Mouse (Mus musculus) heart, adult 2 months (tissue): ENCODE measurements around the gene Tnik. TPM values are rescaled to one million over a fixed set of nuclear protein-coding genes. Genes with fewer than 3 reads are reported as not detected.

Experiments
- DNase-seq, 2 experiments: peaks; one replicate each; pipeline ENCODE4 v3.0.0; 2021
- H3K27ac ChIP-seq: fragments of 200-600 bp; 2 replicates; pipeline ENCODE4 v1.8.1; 2022
- H3K27me3 ChIP-seq: fragments of 200-500 bp; 2 replicates; pipeline ENCODE4 v1.6.1; 2012; ENCODE audit warnings: mild to moderate bottlenecking, low read length, inconsistent platforms, mixed read lengths; ENCODE audit not compliant: control insufficient read depth, insufficient read depth
- H3K36me3 ChIP-seq: fragments of 200-500 bp; 2 replicates; pipeline ENCODE4 v1.6.1; 2012; ENCODE audit warnings: low read length, inconsistent platforms; ENCODE audit not compliant: control insufficient read depth, insufficient read depth
- H3K4me1 ChIP-seq: fragments of 200-500 bp; 2 replicates; pipeline ENCODE4 v1.6.1; 2011; ENCODE audit warnings: low read length; ENCODE audit not compliant: control insufficient read depth, insufficient read depth
- H3K4me3 ChIP-seq: fragments of 200-600 bp; 2 replicates; pipeline ENCODE4 v1.8.1; 2022
- H3K79me2 ChIP-seq: fragments of 200-500 bp; replicated peaks from 2 replicates; pipeline ENCODE4 v1.6.1; 2012; ENCODE audit warnings: mild to moderate bottlenecking, inconsistent platforms, low read length, moderate library complexity, mixed read lengths; ENCODE audit not compliant: control insufficient read depth, insufficient read depth
- H3K9ac ChIP-seq: fragments of 200-500 bp; 2 replicates; pipeline ENCODE4 v1.6.1; 2012; ENCODE audit warnings: low read depth, mild to moderate bottlenecking, control low read depth, inconsistent platforms, low read length, mixed read lengths
- CTCF ChIP-seq: fragments of 200-600 bp; IDR thresholded peaks from 2 replicates; pipeline ENCODE4 v1.8.1; 2022; ENCODE audit warnings: antibody characterized with exemption, mild to moderate bottlenecking, moderate library complexity
- EP300 ChIP-seq: fragments of 200-500 bp; IDR thresholded peaks from 2 replicates; pipeline ENCODE4 v1.6.1; 2011; ENCODE audit warnings: low read depth, low read length, control low read depth; ENCODE audit not compliant: insufficient read depth
- POLR2A ChIP-seq: fragments of 200-500 bp; IDR thresholded peaks from 2 replicates; pipeline ENCODE4 v1.6.1; 2011; ENCODE audit warnings: mild to moderate bottlenecking, low read depth, low read length, control low read depth; ENCODE audit not compliant: insufficient read depth
- WGBS: fragments of 180-500 bp; shearing (Covaris S2); methylation state at CpG from one replicate; pipeline ENCODE4 v1.1.7; 2018; 5-methylcytosine and 5-hydroxymethylcytosine counted together
- intact Hi-C: fragments of 180-260 bp; cut with DNase I; formaldehyde crosslinking; loops from one replicate; pipeline ENCODE4 v1.15.1; 2025
- polyA plus RNA-seq: library from polyadenylated mRNA; depleted of rRNA; stranded (reverse); fragments of >200 nt; gene quantifications from 2 replicates; pipeline ENCODE4 v1.2.3, GENCODE M21; 2012
- total RNA-seq, 2 experiments: library from RNA; stranded (reverse); gene quantifications; 2 replicates each; pipeline ENCODE4 v1.2.3; 2021

The Tnik gene
- total and polyA plus RNA-seq, 3 experiments: 6.6 to 29.8 (median 26.8) TPM

DNA sequence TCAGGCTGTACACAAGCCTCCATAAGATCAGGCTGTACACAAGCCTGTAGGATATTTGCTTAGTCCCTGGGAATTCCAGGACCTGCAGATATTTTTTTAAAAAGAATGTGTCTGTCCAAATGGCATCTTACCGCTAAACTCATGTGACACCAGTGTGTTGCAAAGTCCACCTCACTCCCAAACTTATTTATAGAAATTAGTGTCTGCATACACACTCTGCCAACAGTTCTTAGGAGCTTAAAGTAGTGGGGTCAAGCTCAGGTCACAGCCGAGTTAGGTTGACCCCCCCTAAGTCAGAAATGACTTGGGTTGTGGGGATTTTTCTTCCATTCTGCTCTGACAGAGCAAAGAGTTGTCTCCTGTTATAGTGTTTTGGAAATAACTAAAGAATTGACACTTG lies 168.4 kb downstream of the Tnik start:
- Histone ChIP-seq H3K79me2 (no peaks in the 10 kb centered on the region), H3K4me3 (no peak overlapping the region), H3K4me1 (no peaks in the 10 kb centered on the region; the same call in 1 of the 2 replicates), H3K27ac (peak overlapping the region; percentile 60), H3K9ac (no peak overlapping the region), H3K36me3 (peaks cover 3% of the 10 kb centered on the region; the same call in 1 of the 2 replicates), H3K27me3 (no peaks in the 10 kb centered on the region)
- whole genome bisulfite sequencing: 60% methylated on average over 2 of the region's 2 CpGs
- TF ChIP-seq EP300 (no peak), POLR2A (no peak), CTCF (no peak)
- intact Hi-C loops: loop anchor here (10.0 kb wide), 1 partner anchor 113 kb away; no protein-coding TSS in a partner anchor
- no peak for DNase-seq

DNA sequence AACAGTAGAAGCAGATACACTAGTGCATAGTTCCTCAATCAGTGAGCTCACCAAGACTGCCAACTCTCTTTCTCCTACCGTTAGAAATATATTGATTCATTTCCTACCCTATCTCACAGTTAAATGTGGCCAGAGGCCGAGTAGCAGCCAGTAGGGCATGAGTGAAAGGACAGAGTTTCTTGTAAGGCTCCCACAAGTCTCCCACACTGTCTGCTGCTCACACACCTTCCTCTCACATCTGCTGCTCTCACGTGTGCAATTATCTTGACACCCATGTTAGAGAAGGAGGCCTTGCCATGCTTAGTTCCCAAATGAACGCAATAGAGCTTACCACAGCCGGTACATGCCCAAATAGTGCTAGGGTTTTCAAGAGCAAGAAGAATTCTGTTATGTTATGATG lies 169.3 kb downstream of the Tnik start:
- Histone ChIP-seq H3K9ac (no peak overlapping the region), H3K36me3 (peaks cover 3% of the 10 kb centered on the region; the same call in 1 of the 2 replicates), H3K27me3 (no peaks in the 10 kb centered on the region), H3K4me3 (no peak overlapping the region), H3K79me2 (no peaks in the 10 kb centered on the region), H3K27ac (no peak overlapping the region), H3K4me1 (no peaks in the 10 kb centered on the region; the same call in 1 of the 2 replicates)
- 67% methylated on average over 5 of the region's 5 CpGs for WGBS
- intact Hi-C loops: loop anchor here (10.0 kb wide), 1 partner anchor 112 kb away; no protein-coding TSS in a partner anchor
- no peak for DNase-seq
- TF ChIP-seq CTCF (no peak), POLR2A (no peak), EP300 (no peak)

DNA sequence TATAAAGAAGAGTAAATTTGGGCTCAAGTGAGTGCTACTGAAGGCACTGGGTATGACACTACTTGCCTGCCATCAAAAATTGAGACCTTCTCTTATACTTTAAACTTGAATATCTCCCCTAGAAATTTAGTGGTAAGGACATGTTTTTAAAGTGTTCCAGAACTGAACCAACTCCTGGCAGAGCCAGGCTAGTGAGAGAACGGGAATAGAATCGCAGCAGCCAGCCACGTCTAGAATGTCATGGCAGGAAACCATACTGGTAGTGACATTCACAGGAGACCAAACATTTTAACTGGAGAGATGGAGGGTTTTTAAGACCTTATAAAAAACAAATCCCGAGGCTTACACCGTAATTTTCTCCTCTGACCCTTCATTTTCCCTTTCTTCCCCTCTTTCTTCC lies 172.5 kb downstream of the Tnik start:
- DNase-seq: no peak
- intact Hi-C loops: loop anchor here (10.0 kb wide), 1 partner anchor 109 kb away; no protein-coding TSS in a partner anchor
- H3K27me3 ChIP-seq: no peaks in the 10 kb centered on the region
- no peak overlapping the region for H3K27ac ChIP-seq
- H3K4me3 ChIP-seq: no peak overlapping the region
- WGBS: 75% methylated on average over 5 of the region's 5 CpGs
- TF ChIP-seq CTCF: no peak
- no peaks in the 10 kb centered on the region for H3K79me2 ChIP-seq
- no peaks in the 10 kb centered on the region; the same call in 1 of the 2 replicates for H3K4me1 ChIP-seq
- H3K36me3 ChIP-seq: peaks cover under 1% of the 10 kb centered on the region; the same call in 1 of the 2 replicates
- H3K9ac ChIP-seq: no peak overlapping the region

DNA sequence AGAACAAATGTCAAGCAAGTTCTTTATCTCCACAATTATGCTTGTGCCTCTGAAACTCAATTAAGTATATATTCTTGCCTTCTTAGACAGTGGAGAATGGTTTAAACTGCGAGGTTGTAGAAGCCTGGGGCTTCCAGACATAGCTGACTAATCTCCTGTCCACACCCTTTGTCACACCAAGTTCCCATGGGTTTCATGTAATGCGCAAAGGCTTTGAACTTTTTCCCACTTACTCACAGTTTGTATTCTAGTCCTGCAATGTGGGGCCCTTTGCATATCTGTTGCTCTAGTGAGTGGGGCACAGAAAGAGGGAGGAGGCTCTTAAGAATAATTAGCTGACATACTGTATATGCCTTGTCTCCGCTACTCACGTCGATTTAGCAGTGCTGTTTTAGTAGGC lies 174.4 kb downstream of the Tnik start:
- no peak overlapping the region for H3K27ac ChIP-seq
- H3K36me3 ChIP-seq: no peaks in the 10 kb centered on the region
- H3K79me2 ChIP-seq: no peaks in the 10 kb centered on the region
- WGBS: 63% methylated on average over 5 of the region's 5 CpGs
- intact Hi-C loops: loop anchor here (10.0 kb wide), 1 partner anchor 107 kb away; no protein-coding TSS in a partner anchor
- TF ChIP-seq CTCF: no peak
- H3K4me1 ChIP-seq: no peaks in the 10 kb centered on the region
- H3K27me3 ChIP-seq: no peaks in the 10 kb centered on the region
- H3K4me3 ChIP-seq: no peak overlapping the region
- no peak for DNase-seq
- no peak overlapping the region for H3K9ac ChIP-seq

DNA sequence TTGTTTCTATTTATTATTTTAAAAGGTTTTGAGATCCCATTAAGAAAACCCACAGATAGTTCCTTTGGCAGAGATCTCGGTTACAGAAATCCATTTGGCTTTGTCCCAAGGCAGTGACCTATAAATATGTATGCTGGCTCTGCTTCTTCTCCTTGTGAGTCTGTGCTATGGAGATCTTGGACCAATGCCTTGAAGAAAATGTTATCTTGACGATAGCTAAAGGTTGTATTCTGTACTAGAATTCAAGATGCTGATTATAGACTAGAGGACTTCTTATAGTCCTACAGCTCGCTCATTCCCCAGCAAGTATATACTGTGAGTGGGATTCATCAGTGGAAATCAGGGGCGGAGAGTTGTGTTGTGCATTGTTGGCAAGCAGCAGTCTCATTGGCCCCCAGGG lies 178.5 kb downstream of the Tnik start:
- Histone ChIP-seq H3K36me3 (no peaks in the 10 kb centered on the region), H3K27ac (no peak overlapping the region), H3K4me3 (no peak overlapping the region), H3K4me1 (no peaks in the 10 kb centered on the region), H3K79me2 (peaks cover 1% of the 10 kb centered on the region; the same call in 1 of the 2 replicates), H3K9ac (no peak overlapping the region), H3K27me3 (no peaks in the 10 kb centered on the region)
- 35% methylated on average over 4 of the region's 4 CpGs for WGBS
- DNase-seq: no peak
- TF ChIP-seq CTCF (no peak), POLR2A (no peak), EP300 (no peak)
- intact Hi-C loops: no loop called here

DNA sequence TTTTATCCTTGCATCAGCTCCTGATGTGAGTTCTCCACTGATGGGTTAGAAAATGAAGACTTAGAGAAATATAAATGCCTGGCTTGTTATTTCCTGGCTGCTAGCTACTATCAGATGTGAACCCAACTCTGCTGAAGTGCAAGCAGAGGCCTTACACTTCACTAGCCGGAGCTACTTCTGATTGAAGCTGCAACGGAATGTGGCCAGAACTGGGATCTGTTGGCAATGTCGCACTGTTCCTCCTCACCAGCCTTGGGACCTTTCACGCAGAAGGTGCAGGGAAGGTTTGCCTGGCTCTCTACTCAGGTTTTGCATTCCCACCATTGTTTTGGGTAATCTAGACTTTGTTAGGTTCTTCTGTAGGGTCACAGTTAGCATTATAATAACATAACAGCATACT lies 179.1 kb downstream of the Tnik start:
- Histone ChIP-seq H3K4me3 (no peak overlapping the region), H3K4me1 (no peaks in the 10 kb centered on the region), H3K27ac (no peak overlapping the region), H3K36me3 (no peaks in the 10 kb centered on the region), H3K27me3 (no peaks in the 10 kb centered on the region), H3K79me2 (peaks cover 1% of the 10 kb centered on the region; the same call in 1 of the 2 replicates), H3K9ac (no peak overlapping the region)
- WGBS: 62% methylated on average over 4 of the region's 4 CpGs
- DNase-seq: no peak
- intact Hi-C loops: no loop called here
- no peak for TF ChIP-seq POLR2A
